Mouse (Mus musculus): ENCODE measurements around the gene Wdr63.

- TF ChIP-seq CTCF (IDR thresholded peaks at IDR 0.05; ENCODE audit: low read depth, low read length) = no peak
- TF ChIP-seq POLR2A (IDR thresholded peaks at IDR 0.05; ENCODE audit: extremely low read depth, insufficient read depth, low read length) = no peak
Measured at GRCm38 (mm10) chr3:146090988-146091657, 16.8 kb downstream of the Wdr63 start.

All from liver, adult 2 months (tissue).